Mouse (Mus musculus) left cerebral cortex, adult 9 months (tissue): ENCODE data around the gene Zfp750.

Source experiments
- DNase-seq, 2 experiments: peaks; one replicate each; pipeline ENCODE4 v3.0.0; 2022; ENCODE audit warnings: low spot score in 2 of 2

The Zfp750 gene

DNA sequence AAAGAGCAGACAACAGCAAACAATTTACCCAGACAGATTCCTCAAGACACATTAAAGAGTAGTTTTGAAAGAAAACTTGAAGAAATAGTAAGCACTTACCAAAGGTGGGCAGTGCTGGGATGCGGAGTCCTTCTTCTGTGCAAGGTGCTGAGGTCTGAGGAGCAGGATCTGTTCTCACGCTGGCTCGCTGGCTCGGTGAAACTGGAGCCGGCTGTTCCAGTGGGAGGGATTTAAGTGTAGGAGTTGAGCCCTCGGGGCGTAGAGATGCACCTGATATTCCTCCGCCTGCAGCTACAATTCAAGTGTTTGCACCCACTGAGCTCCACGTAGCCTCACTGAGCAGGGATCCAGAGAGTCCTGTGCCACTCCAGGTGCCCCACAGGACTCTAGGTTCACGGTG lies at the start of gene Zfp750:
Zfp750 (minus strand) TSS at position 203 of the 400 bp plus-strand sequence.
- DNase-seq: peak in 1 of 2 experiments; percentile 23

DNA sequence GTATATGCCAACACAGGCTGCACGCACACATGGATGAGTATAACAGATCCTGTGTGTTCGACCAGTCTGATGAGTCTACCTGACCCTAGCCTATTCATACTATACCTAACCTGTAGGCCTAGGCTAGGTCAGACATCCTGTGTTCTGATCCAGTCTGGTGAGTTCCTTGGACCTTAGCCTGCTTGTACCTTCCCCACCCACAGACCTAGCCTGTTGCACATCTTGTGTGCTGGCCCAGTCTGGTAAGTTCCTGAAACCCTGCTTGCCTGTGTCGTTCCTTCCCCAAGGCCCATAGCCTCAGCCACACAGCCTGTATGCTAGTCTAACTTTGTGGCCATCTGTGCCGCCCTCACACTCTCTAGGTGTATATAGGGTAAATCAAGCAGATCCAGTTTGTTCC lies 45.1 kb upstream of the Zfp750 start:
- DNase-seq: no peak

GRCm38 (mm10) chr11:121563312-121563711 lies 44.2 kb upstream of the Zfp750 start:
- DNase-seq: no peak

GRCm38 (mm10) chr11:121560294-121560663 lies 41.1 kb upstream of the Zfp750 start:
- no peak for DNase-seq

GRCm38 (mm10) chr11:121559527-121560293 lies 40.6 kb upstream of the Zfp750 start:
- no peak for DNase-seq

DNA sequence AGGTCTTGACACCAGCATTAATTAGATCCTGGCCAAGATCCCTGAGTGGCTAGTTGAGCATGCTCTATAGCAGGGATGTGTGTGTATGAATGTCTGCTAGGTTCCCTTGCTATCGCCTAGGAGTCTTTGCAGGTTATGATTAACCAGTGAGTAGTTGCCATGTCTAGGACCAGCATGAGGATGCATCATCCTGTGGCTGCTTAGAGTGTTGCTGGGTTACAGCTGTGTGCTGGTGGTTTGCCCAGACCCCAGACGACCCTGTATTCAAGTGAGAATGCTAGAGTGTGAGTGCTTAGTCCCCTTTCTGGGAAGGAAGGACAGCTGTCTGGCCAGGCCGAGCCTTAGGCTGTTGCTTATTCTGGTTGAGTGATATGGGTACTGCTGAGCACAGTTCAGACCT lies 39.4 kb upstream of the Zfp750 start:
- no peak for DNase-seq

GRCm38 (mm10) chr11:121557946-121558345 lies 38.8 kb upstream of the Zfp750 start:
- no peak for DNase-seq

DNA sequence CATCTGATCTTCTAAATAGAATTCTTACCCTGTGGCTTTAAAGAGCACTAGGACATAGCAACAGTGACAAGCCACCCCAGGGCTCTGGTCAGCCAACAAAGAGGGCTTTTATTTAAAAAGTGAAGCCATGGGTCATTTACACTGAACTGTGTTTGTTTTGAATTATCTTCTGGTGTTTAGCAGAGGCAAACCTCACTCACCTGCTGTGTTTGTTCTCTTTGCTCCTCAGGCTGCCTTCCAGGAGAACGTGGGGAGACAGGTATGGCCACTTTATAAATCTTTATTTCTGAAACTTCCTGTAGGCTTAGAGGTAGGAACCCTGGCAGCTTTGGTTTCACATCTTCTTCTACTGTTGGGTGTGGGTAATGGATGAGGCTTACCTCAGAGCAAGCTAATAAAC lies 37.6 kb upstream of the Zfp750 start:
- no peak for DNase-seq

DNA sequence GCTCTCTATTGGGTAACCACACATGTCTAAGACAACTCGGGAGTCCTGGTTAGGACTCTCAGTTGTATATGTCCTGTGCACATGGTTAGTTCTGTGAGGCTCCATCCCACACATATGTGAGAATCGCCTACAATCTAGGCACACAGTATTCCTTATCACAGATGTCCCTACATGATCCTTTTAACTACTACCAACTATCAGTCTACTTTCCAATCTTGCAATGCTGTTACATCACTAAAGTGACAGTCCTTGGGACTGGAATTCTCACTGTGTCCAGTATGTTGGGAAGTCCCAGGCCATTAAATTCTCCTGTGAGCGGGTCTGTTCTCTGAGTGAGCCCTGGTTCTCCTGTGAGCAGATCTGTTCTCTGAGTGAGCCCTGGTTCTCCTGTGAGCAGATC lies 34.3 kb upstream of the Zfp750 start:
- DNase-seq: no peak

DNA sequence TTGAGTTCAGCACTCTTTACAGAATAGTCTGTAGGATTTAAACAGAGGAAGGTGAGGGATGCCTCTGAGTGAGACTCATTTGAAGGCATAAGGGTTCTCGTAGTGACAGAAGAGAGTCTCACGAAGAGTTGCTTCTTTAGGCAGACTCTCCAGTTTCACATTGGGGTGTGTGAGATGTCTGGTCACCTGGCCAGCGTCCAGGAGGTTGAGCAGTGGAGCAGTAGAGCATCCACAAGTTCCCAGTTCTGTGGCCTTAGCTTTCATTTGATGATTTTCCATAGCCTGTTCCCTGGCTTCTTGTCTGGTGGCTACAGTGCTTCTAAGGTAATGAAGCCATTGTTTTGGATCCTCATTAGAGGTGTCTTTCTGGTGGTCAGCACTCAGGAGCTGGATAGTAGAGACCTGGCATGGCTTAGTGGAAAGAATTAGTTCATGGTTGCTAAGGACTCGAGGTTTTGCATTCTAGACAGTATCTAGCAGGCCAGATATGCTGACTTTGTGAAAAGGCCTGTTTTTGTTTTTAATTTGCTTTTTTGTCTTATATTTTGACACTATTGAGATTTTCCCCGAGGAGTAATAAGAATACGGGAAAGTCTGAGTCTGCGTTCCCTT lies 33.8 kb upstream of the Zfp750 start:
- no peak for DNase-seq

DNA sequence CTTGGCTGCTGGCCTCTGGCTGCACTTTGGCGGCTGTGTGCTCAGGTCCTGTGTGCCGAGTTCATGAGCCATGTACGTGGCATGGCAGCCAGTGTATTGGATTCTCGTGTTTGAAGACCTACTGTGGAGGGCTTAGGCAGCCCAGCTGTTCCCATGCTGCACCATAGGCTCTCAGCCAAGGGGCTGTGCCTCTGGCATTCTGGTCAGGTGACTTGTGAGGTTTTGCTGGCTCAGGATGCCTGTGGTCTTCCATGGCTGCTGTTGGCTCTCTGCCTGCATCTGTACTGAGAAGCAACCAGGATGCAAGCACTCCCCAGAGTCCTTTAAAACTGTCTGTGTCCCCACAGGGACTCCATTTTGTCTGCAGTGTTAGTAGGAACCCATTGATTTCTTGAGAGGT lies 33.0 kb upstream of the Zfp750 start:
- no peak for DNase-seq

DNA sequence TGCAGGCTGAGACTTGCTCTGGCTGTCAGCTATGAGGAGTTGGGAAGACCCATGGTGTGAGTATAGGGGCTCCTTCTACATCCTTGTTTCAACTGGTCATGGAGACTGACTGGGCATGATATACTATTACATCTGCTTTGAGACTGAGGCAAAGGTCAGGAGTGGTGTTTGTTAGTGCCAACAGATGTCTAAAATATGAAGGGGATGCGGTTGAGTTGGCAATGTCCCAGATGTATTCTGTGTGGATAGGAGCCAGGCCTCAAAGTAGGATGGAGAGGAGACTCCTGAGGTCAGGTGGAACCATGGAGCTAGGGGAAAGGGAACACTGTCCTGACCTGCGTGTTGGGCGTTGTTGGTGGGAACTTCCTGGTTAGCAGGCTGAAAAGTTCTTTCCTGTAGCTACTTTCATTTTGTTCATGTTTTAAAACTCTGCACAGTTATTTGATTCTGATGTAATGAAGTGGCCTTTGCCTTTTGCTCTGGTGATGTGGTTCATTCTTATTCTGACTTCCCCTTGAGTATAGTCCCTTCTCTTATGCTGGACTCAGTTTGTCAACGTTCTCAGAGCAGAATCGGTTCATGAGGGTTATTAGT lies 32.2 kb upstream of the Zfp750 start:
- DNase-seq: no peak

- DNase-seq: no peak
These were observed 30.9 kb upstream of the Zfp750 start for GRCm38 (mm10) chr11:121549843-121550647.

- DNase-seq: peak in 1 of 2 experiments; percentile 60
These were observed 30.1 kb upstream of the Zfp750 start for GRCm38 (mm10) chr11:121548996-121549842.

DNA sequence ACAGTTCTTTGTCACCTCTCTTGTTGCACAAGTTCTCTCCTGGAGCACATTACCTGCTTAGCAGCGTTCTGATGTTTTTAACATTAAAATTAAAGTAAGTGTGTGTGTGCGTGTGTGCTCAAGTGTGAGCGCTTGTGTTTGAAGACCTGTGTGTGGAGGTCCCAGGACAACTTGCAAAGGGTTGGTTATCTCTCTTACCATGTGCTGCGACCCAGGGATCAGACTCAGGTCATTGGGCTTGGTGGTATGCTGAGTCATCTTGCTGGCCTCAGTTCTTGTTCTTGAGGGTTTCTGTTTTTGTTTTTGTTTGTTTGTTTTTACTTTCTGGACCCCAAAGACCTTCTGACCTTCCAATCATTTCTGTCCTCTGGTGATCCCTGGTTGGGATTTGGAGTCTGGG lies 28.8 kb upstream of the Zfp750 start:
- no peak for DNase-seq

GRCm38 (mm10) chr11:121547234-121547633 lies 28.1 kb upstream of the Zfp750 start:
- DNase-seq: no peak

DNA sequence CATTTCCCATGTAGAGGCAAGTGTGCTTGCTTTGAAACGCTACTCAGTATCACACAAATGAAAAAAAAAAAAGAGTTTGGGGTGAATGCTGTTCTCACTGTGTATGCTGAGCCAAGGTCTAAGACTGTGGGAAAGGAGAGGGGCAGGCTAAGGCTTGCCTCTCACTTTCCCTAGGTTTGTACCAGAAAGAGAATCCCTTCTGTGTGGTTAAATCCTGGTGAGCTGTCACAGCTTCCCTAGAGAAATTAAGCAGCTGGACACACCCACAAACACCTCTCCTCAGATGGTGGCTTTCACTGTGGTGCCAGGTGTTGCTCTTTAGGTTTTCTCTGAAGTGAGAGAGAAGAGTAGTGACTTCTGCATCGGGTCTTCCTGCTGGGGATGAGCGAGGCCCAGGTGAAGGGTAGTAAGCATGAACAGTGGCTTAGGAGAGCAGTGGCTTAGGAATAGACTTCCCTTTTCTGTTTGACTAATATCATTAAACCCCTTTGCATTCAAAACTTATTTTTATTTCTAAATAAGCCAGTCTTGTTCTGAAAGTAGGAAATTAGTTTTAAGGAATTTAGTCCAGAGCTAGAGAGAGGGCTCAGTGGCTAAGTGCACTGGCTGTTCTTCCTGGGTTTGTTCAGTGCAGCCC lies 26.4 kb upstream of the Zfp750 start:
- DNase-seq: no peak

- DNase-seq: no peak
These were observed 25.7 kb upstream of the Zfp750 start for GRCm38 (mm10) chr11:121544755-121545397.

- DNase-seq: no peak
These were observed 24.8 kb upstream of the Zfp750 start for GRCm38 (mm10) chr11:121543922-121544321.

- DNase-seq: no peak
These were observed 24.2 kb upstream of the Zfp750 start for GRCm38 (mm10) chr11:121543287-121543856.
